Mouse (Mus musculus): ENCODE results near the gene Bcl2. TPM values are rescaled to one million over a fixed set of nuclear protein-coding genes. Genes with fewer than 3 reads are reported as not detected.
"Not testable (repeated sequence)": the region's sequence is repeated elsewhere in the genome, so short reads cannot be mapped to it uniquely, and the experiment has no call there.

Bcl2 gene
- 6.0 and 10.1 TPM in 2 replicates for total RNA-seq (2021)
- long read RNA-seq, experiment 1, full-length matches to known transcripts: 5 of 6 reads
- long read RNA-seq, experiment 1, partial matches to known transcripts: 0 of 6 reads
- long read RNA-seq, experiment 1, other reads (novel, unspliced or antisense): 1 of 6 reads
- long read RNA-seq, experiment 2, full-length matches to known transcripts: 5 of 5 reads
- long read RNA-seq, experiment 2, partial matches to known transcripts: 0 of 5 reads
- long read RNA-seq, experiment 2, other reads (novel, unspliced or antisense): 0 of 5 reads

DNA sequence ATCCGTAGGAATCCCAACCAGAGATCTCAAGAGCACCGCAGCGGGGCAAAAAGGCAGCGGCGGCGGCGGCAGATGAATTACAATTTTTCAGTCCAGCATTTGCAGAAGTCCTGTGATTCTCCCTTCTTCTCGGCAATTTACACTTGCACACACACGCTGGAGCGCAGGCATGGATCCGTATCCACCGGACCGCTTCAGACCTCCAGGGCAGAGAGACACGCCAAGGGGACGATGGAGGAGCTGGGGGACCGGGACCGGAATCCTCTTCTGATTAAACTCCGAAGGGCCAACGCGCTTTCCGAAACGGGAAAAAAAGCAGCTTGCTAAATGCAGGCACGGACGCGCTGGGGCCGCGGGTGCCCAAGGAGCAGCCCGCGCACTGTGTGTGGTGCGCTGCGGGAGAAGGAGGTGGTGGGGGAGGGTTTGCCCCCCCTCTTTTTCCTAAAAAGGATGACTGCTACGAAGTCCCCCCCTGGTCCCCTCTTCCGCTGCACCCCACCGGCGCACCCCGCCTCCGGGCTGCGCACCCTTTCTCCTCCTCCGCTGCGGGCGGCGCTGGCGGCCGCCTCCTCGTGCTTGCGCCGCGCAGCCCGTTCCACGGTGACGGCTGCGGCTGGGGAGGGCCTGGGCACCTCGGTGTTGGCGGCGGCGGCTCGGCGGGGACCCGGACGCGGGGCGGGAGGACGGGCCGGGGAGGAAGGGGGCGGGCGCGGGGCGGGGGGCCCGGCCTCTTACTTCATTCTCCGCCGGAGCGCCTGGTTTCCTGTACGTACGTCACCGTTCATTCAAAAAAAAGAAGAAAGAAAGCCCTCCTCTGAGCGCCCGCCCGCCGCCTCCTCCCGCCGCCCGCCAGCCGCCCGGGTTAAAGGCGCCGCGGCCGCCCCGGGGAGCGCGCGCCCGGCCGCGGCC is at the start of gene Bcl2:
Gene Bcl2 (minus strand): TSS at position 654 of the 909 bp plus-strand sequence.
- peak; percentile 84 for DNase-seq

GRCm38 (mm10) chr1:106760750-106761149 is 46.7 kb upstream of the Bcl2 start:
- no peak for DNase-seq

DNA sequence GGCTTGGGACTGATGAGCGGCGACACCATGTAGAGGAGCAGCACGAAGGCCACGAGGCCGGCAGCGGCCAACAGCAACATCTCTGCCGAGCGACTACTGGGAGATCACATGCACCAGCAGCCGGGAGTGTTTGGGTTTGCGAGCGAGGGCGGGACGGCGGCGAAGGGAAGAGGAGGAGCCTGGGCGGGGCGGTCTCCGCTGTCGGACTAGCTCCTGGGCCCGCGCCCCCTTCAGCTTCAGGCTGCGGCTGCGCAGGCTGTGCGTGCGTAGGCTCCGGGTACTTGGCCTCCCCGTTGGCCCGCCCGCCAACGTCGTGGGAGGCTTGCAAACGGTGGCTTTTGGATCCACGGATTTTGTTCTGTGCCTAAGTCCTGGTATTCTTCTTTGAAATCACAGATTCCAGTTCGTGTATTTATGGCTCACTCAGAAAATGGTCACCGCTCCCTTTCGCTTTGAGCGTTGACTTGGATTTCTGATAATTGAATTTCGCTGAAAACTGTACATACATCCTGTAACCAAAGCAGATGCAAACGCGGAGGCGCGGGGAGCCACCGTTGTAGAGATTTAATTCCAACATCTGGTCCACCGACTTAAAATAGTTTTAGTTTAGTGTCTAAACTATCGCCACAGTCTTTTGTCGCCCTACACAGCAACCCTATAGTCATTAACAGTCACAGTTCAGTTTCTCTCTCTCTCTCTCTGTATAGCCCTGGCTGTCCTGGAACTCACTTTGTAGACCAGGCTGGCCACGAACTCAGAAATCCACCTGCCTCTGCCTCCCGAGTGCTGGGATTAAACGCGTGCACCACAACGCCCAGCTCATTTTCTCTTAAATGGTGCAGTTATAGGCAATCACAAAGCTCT is 45.7 kb upstream of the Bcl2 start, which contains the start of gene Kdsr:
Gene Kdsr (minus strand): TSS at position 156 of the 864 bp plus-strand sequence.
- DNase-seq: peak; percentile 99

GRCm38 (mm10) chr1:106758734-106759571 is 44.9 kb upstream of the Bcl2 start:
- peak; percentile 74 for DNase-seq

DNA sequence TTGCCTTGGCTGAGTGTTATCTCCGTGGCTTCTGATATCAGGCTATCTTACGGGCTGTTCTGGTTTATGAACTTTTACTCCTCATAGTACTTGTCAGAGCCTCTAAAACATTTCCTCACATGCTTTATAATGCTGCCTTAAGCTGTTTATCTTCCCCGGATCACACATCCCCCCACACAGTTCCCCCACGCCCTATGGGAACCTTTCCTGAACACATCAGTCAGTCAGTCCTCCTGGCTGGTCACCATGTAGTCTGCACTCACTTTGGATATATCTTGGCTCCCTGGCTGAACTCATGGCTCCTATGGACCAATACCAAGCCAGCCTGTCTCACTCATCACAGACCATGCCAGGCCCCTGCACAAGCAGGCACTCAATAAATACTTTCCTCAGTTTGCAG is 42.6 kb upstream of the Bcl2 start:
- DNase-seq: no peak

DNA sequence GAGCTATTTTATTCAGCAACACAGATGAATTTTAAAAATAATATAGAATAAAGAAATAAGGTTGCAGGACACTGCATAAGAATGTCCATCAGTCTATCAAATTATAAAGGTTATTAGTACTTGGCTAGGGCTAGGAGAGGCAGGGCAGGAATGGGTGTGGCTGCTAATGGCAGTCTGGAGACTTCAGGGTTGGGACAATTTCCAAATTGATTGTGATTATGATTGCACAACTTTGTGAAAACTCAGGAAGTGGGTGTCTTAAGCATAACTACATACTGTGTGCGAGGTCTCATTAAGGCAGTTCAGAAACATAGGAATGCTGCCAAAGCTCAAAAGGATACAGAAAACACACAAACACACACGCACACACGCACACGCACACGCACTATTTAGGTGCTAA is 37.9 kb upstream of the Bcl2 start:
- DNase-seq: no peak

GRCm38 (mm10) chr1:106750656-106751055 is 36.6 kb upstream of the Bcl2 start:
- DNase-seq: no peak

DNA sequence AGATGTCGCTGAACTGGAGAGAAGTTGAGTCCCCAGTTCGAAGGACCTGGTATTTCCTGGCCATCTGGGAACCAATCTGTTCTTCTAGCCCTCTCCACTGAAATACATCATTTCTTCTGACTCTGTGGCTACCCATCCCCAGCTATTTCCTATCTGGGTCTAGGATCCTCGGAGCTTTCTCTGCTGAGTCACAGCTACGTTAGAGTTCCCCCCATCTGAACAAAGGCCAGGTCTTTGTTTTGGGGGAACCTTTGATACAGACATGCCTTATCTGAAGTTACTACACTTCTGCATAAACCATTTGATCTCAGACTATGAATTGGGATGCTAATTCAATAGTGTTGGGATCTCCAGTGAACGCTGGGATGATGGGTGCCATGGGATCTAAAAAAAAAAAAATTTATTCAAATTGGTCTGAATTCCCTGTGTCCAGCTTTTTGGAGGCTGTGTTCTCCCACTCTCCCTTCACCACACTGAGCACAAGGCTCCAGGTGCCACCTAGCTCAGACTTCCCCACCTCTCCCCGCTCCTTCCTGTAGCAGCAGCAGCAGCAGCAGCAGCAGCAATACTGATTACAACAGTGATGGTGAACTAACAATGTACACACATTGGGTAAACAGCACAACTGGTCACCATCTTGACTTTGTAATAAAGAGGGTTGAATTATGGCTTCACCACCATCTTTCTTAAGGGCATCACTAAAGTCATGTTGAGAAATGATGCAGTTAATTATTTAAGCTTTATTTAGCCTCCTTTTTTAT is 34.7 kb upstream of the Bcl2 start:
- no peak for DNase-seq

DNA sequence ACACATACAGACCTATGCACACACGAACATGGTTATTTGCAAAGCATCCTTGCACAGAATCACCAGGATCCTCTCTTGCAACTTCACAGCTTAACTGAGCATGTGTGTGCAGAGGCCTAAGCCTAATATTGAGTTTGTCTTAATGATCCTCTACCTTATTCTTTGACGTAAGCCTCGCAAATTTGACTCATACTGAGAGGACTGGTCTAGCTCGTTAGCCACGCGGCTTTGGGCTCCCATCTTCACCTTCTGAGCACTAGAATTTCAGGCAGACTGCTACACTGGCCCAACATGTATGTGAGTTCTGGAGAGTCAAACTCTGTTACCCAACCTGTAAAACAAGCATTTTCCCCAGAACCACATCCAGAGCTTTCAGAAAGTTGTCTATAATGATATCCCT is 28.9 kb upstream of the Bcl2 start:
- no peak for DNase-seq

- peak; percentile 20 for DNase-seq
Observed at GRCm38 (mm10) chr1:106740735-106741134, 26.7 kb upstream of the Bcl2 start.

DNA sequence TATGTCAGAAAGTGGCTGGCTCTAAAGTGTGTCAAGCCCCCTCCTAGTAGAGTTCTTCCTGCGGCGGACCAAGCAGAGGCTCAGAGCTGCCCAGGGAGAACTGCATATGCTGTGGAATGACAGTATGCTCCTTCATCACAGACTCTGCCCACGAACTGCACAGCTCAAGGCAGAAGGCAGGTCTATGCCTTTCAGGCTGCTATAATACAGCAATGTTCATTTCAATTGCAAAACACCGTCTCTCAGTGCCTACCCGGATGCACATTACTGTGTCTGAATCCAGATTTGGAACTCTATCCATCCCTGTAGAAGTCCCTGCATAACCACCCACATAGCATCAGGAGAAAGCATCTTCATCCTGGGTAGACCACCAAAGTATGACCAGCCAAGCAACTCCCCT is 25.7 kb upstream of the Bcl2 start:
- DNase-seq: no peak

DNA sequence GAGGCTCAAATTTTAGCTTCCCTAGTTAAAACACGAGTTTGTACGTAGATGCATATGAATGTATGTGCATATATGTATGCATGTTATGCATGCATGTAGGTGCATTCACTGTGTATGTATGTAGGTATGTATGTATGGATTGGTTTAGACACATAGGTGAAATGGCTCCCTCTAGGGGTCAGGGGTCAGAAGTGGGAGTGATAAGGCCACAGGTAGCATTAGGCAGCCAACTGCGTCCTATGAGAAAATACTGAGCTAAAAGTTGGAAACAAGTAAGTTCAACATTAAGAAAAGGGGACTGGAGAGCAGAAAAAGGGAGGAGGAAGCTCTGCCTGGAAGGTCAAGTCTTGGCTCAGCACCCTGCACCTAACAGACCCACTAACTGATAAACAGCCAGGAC is 24.0 kb upstream of the Bcl2 start:
- DNase-seq: no peak

GRCm38 (mm10) chr1:106736211-106736610 is 22.1 kb upstream of the Bcl2 start:
- DNase-seq: no peak

GRCm38 (mm10) chr1:106735586-106735985 is 21.5 kb upstream of the Bcl2 start:
- peak; percentile 45 for DNase-seq

DNA sequence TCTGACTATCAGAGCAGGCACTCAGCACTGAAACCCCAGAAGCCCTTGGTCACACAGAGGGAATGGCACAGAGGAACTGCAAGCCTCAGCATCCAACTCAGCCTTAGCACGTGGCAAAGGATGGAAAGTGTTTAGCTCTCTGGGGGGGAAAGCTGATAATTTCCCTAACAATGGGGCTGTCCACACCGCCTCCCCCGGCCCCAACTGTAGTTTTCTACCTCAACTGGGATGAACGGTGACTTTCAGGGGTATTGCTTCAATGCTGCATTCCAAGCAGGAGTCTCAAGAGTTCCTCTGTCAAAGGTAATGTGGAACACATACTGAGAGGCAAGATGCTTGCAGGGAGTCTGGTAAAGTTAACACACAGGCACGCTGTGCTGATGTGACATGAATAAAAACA is 8.0 kb upstream of the Bcl2 start:
- no peak for DNase-seq

DNA sequence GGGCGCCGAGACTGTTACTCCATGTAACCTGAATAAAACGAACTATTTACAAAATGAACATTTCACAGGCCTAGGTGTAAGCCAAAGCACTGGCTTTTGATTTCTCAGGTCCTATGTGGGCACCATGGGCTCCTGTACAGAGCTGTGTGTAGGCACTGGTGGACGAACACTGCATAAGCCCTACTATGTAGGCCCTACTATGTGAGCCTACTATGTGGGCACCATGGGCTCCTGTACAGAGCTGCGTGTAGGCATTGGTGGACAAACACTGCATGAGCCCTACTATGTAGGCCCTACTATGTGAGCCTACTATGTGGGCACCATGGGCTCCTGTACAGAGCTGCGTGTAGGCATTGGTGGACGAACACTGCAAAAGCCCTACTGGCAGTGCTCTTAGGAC is 3.7 kb upstream of the Bcl2 start:
- DNase-seq: not testable (repeated sequence)

DNA sequence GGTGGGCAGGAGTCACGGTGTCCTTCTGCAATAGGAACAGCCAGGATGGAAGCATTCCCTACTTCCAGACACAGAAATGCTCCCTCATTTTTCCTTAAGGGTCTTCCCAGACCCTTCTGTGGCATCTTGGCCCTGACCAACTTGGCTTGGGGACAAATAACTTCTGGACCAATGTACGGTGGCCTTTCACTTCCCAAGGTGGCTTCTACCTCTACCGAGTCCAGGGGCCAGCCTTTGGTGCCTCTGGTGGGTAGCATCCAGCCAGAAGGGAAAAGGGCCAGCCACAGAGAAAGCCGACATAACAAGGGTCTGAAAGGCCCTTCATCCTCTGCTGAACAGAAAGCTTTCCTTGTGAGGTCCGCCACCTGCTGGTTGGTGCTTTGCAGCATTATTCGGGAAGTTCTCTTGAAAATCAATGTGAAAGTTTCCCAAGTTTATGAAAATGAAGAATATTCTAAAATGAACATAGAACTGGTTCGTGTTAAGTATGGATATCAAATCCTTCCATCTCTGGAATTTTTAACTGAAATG is 3.1 kb upstream of the Bcl2 start:
- DNase-seq: peak; percentile 79

DNA sequence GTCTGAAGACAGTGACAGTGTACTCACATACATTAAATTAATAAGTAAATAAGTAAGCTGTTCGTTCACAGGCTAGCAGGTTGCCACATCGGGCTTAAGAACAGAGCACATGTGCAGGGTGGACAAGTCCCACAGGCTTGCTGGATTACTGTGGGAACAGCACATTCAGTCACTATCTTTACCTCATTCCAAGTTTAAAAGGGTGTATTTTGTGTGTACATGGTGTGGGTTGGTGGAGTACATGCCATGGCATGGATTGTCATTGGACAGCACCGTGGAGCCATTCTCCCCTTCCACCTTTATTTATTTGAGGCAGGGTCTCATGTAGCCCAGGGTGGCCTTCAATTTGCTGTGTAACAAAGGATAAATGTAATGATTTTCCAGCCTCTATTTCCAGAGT is 2.1 kb upstream of the Bcl2 start:
- no peak for DNase-seq

DNA sequence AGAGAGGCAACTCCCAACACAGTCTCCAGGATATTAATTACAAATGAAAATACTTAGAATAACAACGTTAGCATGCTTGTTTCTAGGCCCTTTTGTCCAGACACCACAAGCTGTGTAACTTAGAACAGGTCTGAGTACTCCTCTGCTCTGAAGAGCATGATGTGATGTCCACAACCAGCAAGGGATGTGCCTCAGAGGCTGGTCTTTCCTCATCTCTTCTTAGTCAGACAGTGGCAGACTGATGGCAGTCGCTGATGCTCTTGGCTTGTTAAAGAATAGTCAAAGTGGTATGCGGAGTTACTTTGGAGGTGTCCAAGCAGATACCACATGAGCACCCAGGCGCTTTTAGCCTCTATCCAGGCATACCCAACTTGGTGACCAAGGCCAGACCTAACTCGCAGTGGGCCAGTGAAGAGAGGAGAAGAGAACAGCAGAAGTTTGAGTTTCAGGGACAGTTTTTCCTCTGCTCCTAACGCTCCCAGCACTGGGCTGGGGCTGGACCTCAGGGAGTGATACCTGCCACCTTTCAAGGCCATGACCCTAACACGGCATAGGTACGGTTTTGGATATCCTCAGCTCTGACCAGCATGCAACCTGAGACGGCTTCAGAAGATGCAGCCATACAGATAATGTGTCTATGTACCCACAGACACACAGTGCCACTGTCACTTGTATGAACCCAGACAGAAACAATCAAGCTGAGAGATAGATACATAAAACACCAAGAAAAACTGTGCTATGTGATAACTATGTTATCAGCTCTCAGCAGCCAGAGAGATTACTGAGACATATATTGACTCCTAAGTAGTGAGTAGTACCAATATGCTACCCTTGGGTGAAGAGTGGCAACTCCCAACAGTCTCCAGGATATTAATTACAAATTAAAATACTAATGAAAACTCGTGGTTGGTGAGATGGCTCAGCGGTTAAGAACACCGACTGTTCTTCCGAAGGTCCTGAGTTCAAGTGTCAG is 1.3 kb upstream of the Bcl2 start:
- no peak for DNase-seq

Measured in adrenal gland, postnatal 14 days (tissue).